Mouse (Mus musculus) lung, postnatal 0 days (tissue): ENCODE data around the gene Cdkl1.

Experiments
- CTCF ChIP-seq: IDR thresholded peaks from 2 replicates; pipeline ENCODE4 v1.5.1; 2016; ENCODE audit warnings: antibody characterized with exemption, mild to moderate bottlenecking
- EP300 ChIP-seq: IDR thresholded peaks from 2 replicates; pipeline ENCODE4 v1.6.1; 2016; ENCODE audit warnings: antibody characterized with exemption, mild to moderate bottlenecking, control low read depth

GRCm38 (mm10) chr12:69777341-69777730 lies 13.7 kb downstream of the Cdkl1 start:
- no peak for TF ChIP-seq CTCF
- TF ChIP-seq EP300 = no peak
